Mouse (Mus musculus): ENCODE measurements around the gene Tgm2.

- TF ChIP-seq HCFC1 (IDR thresholded peaks at IDR 0.05; ENCODE audit: borderline replicate concordance, insufficient read depth, low read length) (no peak), ZNF384 (IDR thresholded peaks at IDR 0.05; ENCODE audit: low read depth, low read length) (no peak), MAFK (IDR thresholded peaks at IDR 0.05; ENCODE audit: insufficient read depth, low read depth, low read length) (no peak), CHD2 (IDR thresholded peaks at IDR 0.05; ENCODE audit: low read depth, low read length) (no peak), ZC3H11A (IDR thresholded peaks at IDR 0.05; ENCODE audit: borderline replicate concordance, low read depth, low read length) (no peak)
These were observed 35.7 kb upstream of the Tgm2 start for GRCm38 (mm10) chr2:158181932-158182331.
